Mouse (Mus musculus) ES-E14 (cell line): ENCODE results near the gene Mknk1. TPM values are rescaled to one million over a fixed set of nuclear protein-coding genes. Genes with fewer than 3 reads are reported as not detected.

Experiments
- DNase-seq: peaks from one replicate; pipeline ENCODE4 v3.0.0-alpha.2; 2013; ENCODE audit warnings: low read depth, low spot score
- H3K27ac ChIP-seq: 2 replicates; pipeline ENCODE4 v1.5.1; 2012; ENCODE audit warnings: low read depth, mild to moderate bottlenecking, low read length, moderate library complexity, mixed read lengths; ENCODE audit not compliant: poor library complexity, insufficient read depth, severe bottlenecking
- H3K36me3 ChIP-seq: 2 replicates; pipeline ENCODE4 v1.6.1; 2012; ENCODE audit warnings: mild to moderate bottlenecking, low read length, moderate library complexity, mixed read lengths; ENCODE audit not compliant: control insufficient read depth, poor library complexity, insufficient read depth, severe bottlenecking
- H3K4me1 ChIP-seq, 2 experiments: fragments of 150-350 bp in 1 of 2; sonication (generic) in 1 of 2; 2 replicates each; pipeline ENCODE4 v1.6.1; 2012; ENCODE audit warnings: low read length in 2 of 2, mild to moderate bottlenecking in 1 of 2, mixed read lengths in 1 of 2; ENCODE audit not compliant: control insufficient read depth in 2 of 2, insufficient read depth in 2 of 2, poor library complexity in 1 of 2
- H3K4me3 ChIP-seq, 2 experiments: fragments of 150-350 bp in 1 of 2; sonication (generic) in 1 of 2; 2 replicates each; pipeline ENCODE4 v1.5.1; 2012; ENCODE audit warnings: low read length in 2 of 2, low read depth in 1 of 2, mild to moderate bottlenecking in 1 of 2, mixed read lengths in 1 of 2; ENCODE audit not compliant: insufficient read depth in 1 of 2, poor library complexity in 1 of 2, severe bottlenecking in 1 of 2
- H3K9ac ChIP-seq: 2 replicates; pipeline ENCODE4 v1.6.1; 2012; ENCODE audit warnings: low read depth, mild to moderate bottlenecking, low read length, mixed read lengths; ENCODE audit not compliant: poor library complexity, insufficient read depth, severe bottlenecking
- H3K9me3 ChIP-seq: fragments of 150-350 bp; sonication (generic); 2 replicates; pipeline ENCODE4 v1.6.1; 2012; ENCODE audit warnings: low read depth, mild to moderate bottlenecking, low read length; ENCODE audit not compliant: control insufficient read depth, insufficient read depth
- CHD2 ChIP-seq: IDR thresholded peaks from 2 replicates; pipeline ENCODE4 v1.6.1; 2014; ENCODE audit warnings: mild to moderate bottlenecking, low read depth, low read length, inconsistent platforms
- HCFC1 ChIP-seq: IDR thresholded peaks from 2 replicates; pipeline ENCODE4 v1.6.1; 2012; ENCODE audit warnings: low read length, inconsistent platforms, borderline replicate concordance; ENCODE audit not compliant: insufficient read depth
- MAFK ChIP-seq: IDR thresholded peaks from 2 replicates; pipeline ENCODE4 v1.6.1; 2014; ENCODE audit warnings: mild to moderate bottlenecking, low read depth, low read length, inconsistent platforms; ENCODE audit not compliant: insufficient read depth
- ZC3H11A ChIP-seq: IDR thresholded peaks from 2 replicates; pipeline ENCODE4 v1.6.1; 2012; ENCODE audit warnings: low read depth, mild to moderate bottlenecking, inconsistent platforms, low read length, borderline replicate concordance
- ZNF384 ChIP-seq: IDR thresholded peaks from 2 replicates; pipeline ENCODE4 v1.6.1; 2012; ENCODE audit warnings: low read depth, low read length, inconsistent platforms
- in situ Hi-C, 2 experiments: fragments of 600-800 bp; cut with MboI; formaldehyde crosslinking; loops; one replicate each; pipeline ENCODE4 v1.15.1; 2025; ENCODE audit warnings: low sequenced_read_pairs in 2 of 2, inconsistent platforms in 1 of 2; ENCODE audit not compliant: unreplicated experiment in 2 of 2
- total RNA-seq: library from RNA; depleted of rRNA; stranded (reverse); fragments of 300-350 nt; gene quantifications from 2 replicates; pipeline ENCODE4 v1.2.3, GENCODE M21; 2012

Mknk1 gene
- total RNA-seq, 1 experiment = 18.5 TPM

DNA sequence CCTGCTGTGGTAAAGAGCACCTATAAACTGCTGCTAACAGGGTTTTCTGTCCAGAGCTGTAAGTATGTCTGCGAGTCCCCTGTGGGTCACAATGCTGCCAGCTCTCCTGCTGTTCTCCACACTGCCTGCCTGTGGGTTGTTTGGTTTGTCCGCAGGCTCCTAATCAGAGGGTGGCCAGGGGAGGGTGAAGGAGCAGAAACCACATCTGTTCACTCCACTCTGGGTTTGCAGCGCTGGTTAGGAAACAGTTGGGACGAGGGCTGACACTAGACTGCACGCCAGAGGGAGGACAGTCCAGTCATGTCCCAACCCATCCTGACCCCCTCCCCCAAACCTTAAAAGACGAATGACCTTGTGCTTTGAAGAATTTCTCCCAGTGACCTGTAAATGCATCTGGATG, 16.1 kb downstream of the Mknk1 start:
- Histone ChIP-seq H3K36me3 (peaks cover 12% of the 10 kb centered on the region; the same call in 1 of the 2 replicates), H3K27ac (no peak overlapping the region), H3K4me1 (no peaks in the 10 kb centered on the region), H3K9ac (no peak overlapping the region), H3K9me3 (no peaks in the 10 kb centered on the region), H3K4me3 (no peak overlapping the region)
- TF ChIP-seq ZC3H11A (no peak), CHD2 (no peak), HCFC1 (no peak), ZNF384 (no peak), MAFK (no peak)
- in situ Hi-C loops = no loop called here
- DNase-seq = no peak

DNA sequence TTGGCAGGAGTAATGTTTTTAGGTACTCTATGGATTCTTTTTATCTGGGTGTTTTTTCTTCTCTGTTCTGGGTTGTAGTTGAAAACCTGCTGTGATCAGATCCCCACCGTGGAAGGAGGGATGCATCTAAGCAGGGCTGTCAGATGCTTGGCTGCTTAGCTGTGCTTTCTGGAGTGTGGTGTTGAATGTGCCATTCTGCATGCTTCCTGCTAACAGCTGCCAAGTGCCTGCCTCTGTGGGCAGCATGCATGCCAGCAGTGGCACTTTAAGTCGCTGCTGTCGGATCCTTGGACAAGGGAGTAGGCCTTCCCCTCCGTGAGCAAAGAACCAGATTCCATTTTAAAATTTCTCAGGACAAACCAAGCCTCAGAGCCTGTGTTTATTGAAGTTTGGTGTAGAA, 16.6 kb downstream of the Mknk1 start:
- Histone ChIP-seq H3K36me3 (peaks cover 15% of the 10 kb centered on the region; the same call in 1 of the 2 replicates), H3K4me3 (no peak overlapping the region), H3K27ac (no peak overlapping the region), H3K9ac (no peak overlapping the region), H3K9me3 (no peaks in the 10 kb centered on the region), H3K4me1 (no peaks in the 10 kb centered on the region)
- in situ Hi-C loops = no loop called here
- no peak for DNase-seq
- TF ChIP-seq HCFC1 = no peak
- no peak for TF ChIP-seq CHD2
- TF ChIP-seq MAFK = no peak
- TF ChIP-seq ZNF384 = no peak
- TF ChIP-seq ZC3H11A = no peak

DNA sequence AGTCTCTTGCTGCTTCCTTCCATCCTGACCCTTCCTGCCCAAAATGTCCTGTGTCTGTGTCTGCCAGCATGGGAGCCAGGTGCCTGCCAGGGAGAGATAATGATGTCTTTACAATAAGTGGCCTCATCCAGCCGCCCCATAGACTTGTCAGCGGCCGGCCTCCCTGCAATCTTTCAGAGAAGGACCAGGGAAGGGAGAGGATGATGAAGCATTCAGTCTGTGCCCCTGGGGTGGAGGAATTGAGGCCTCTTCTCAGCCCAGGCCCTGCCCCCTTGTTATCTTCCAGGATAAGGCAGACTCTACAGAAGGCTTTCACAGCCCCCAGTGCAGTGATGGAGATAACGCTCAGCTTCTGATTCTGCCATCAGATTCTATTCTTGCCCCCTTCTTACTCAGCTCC, 17.3 kb downstream of the Mknk1 start:
- DNase-seq = no peak
- Histone ChIP-seq H3K4me3 (no peak overlapping the region), H3K9me3 (no peaks in the 10 kb centered on the region), H3K4me1 (no peaks in the 10 kb centered on the region), H3K27ac (no peak overlapping the region), H3K9ac (no peak overlapping the region), H3K36me3 (peaks cover 13% of the 10 kb centered on the region; the same call in 1 of the 2 replicates)
- no peak for TF ChIP-seq CHD2
- TF ChIP-seq ZC3H11A = no peak
- in situ Hi-C loops = no loop called here

DNA sequence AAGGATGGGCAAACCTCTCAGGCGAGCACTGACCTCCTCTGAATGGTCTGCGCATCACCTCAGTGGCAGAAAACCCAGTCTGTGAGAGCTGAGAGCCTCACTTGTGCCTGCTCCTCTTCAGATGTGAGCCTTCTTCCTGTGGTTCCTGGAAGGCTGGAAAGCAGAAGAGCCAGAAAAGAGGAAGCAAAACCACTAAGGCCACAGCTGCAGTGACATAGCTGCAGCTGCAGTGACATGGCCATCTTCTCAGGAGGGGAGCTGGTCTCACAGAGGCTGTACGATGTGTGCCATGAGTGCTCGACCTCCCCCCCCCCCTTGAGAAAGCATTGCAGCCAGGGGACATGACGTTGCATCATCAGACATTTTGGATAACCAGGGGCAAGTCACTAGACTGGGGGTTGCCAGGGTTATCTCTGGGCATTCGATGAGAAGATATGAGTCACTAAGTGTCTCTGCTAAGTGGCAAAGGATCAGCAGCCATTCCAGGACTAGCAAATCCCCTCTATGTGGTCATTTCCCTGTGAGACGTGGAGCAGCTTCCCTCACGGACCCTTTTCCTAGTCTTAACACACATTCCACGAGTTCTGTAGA, 18.4 kb downstream of the Mknk1 start:
- Histone ChIP-seq H3K36me3 (peaks cover 11% of the 10 kb centered on the region; the same call in 1 of the 2 replicates), H3K4me1 (no peaks in the 10 kb centered on the region), H3K9me3 (no peaks in the 10 kb centered on the region), H3K9ac (no peak overlapping the region), H3K4me3 (no peak overlapping the region), H3K27ac (no peak overlapping the region)
- no peak for DNase-seq
- TF ChIP-seq HCFC1 (no peak), ZNF384 (no peak), MAFK (no peak), CHD2 (no peak), ZC3H11A (no peak)
- in situ Hi-C loops = no loop called here

DNA sequence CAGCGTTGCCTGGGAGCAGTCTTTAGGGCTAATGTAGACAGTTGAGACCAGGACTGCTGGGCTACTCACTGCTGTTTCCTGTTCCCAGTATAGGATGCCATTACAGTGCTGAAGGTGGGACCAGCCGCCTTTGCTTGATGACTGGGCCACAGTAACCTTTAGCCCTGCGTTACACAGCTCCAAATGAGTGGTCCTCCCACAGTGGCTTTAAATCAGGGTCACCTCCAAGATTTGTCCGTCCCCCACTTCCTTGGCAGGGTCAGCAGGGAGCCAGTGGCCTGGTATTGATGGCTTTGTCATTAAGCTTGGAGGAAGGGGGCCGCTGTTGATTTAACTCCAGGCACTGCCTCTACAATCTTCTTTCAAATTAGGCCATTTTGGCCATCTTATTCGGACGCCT, 24.4 kb downstream of the Mknk1 start:
- H3K27ac ChIP-seq = no peak overlapping the region
- DNase-seq = no peak
- H3K4me3 ChIP-seq = no peak overlapping the region
- no peak overlapping the region for H3K9ac ChIP-seq
- TF ChIP-seq HCFC1 = no peak
- no peaks in the 10 kb centered on the region for H3K9me3 ChIP-seq
- in situ Hi-C loops = no loop called here
- H3K36me3 ChIP-seq = peaks cover 11% of the 10 kb centered on the region; the same call in 1 of the 2 replicates
- H3K4me1 ChIP-seq = no peaks in the 10 kb centered on the region
